Mouse (Mus musculus) lung, postnatal 0 days (tissue): ENCODE data around the gene Wrb.

Source experiments
- CTCF ChIP-seq: IDR thresholded peaks from 2 replicates; pipeline ENCODE4 v1.5.1; 2016; ENCODE audit warnings: antibody characterized with exemption, mild to moderate bottlenecking
- EP300 ChIP-seq: IDR thresholded peaks from 2 replicates; pipeline ENCODE4 v1.6.1; 2016; ENCODE audit warnings: antibody characterized with exemption, mild to moderate bottlenecking, control low read depth

GRCm38 (mm10) chr16:96109673-96110072 lies 35.5 kb upstream of the Wrb start:
- TF ChIP-seq CTCF (no peak), EP300 (no peak)
